Mouse (Mus musculus) E14TG2a.4 (cell line): ENCODE data around the gene Dmrtc1c1.
"Not testable (repeated sequence)": the region's sequence is repeated elsewhere in the genome, so short reads cannot be mapped to it uniquely, and the experiment has no call there.

Experiments
- H3K27me3 ChIP-seq: 2 replicates; pipeline ENCODE4 v1.6.1; 2014; ENCODE audit warnings: low read length, control low read depth; ENCODE audit not compliant: insufficient read depth
- H3K36me3 ChIP-seq: 2 replicates; pipeline ENCODE4 v1.6.1; 2014; ENCODE audit warnings: low read length, control low read depth; ENCODE audit not compliant: insufficient read depth
- H3K4me1 ChIP-seq: replicated peaks from 2 replicates; pipeline ENCODE4 v1.6.1; 2014; ENCODE audit warnings: low read depth, low read length, control low read depth
- H3K4me3 ChIP-seq: replicated peaks from 2 replicates; pipeline ENCODE4 v1.5.1; 2014; ENCODE audit warnings: mild to moderate bottlenecking, low read length
- H3K9me3 ChIP-seq: 2 replicates; pipeline ENCODE4 v1.6.1; 2014; ENCODE audit warnings: low read length, control low read depth
- CTCF ChIP-seq: conservative IDR thresholded peaks from 2 replicates; pipeline ENCODE4 v1.5.1; 2014; ENCODE audit warnings: low read length
- NANOG ChIP-seq: IDR thresholded peaks from 2 replicates; pipeline ENCODE4 v1.6.1; 2014; ENCODE audit warnings: borderline replicate concordance, low read length, mixed read lengths
- POU5F1 ChIP-seq: IDR thresholded peaks from 2 replicates; pipeline ENCODE4 v1.6.1; 2014; ENCODE audit warnings: low read length, borderline replicate concordance

Dmrtc1c1 gene

GRCm38 (mm10) chrX:102802663-102803062, at the start of gene Dmrtc1c1:
Gene Dmrtc1c1, plus strand, starts transcription at chrX:102802963.
- not testable (repeated sequence) for H3K9me3 ChIP-seq, H3K4me3 ChIP-seq

GRCm38 (mm10) chrX:102765878-102766277, 36.9 kb upstream of the Dmrtc1c1 start:
- Histone ChIP-seq H3K4me1 (no peaks in the 10 kb centered on the region), H3K9me3 (peaks cover 8% of the 10 kb centered on the region), H3K27me3 (no peaks in the 10 kb centered on the region), H3K36me3 (no peaks in the 10 kb centered on the region), H3K4me3 (no peak overlapping the region)
- TF ChIP-seq CTCF = no peak
- TF ChIP-seq NANOG = no peak
- no peak for TF ChIP-seq POU5F1

More at GRCm38 (mm10) chrX:102802663-102803062, at the start of gene Dmrtc1c1:
- not testable (repeated sequence) for H3K4me1 ChIP-seq, H3K27me3 ChIP-seq, H3K36me3 ChIP-seq

GRCm38 (mm10) chrX:102812311-102812710, 9.5 kb downstream of the Dmrtc1c1 start:
- TF ChIP-seq POU5F1 (no peak), CTCF (no peak), NANOG (no peak)
- Histone ChIP-seq H3K4me3 (no peak overlapping the region), H3K9me3 (no peaks in the 10 kb centered on the region), H3K27me3 (no peaks in the 10 kb centered on the region), H3K36me3 (no peaks in the 10 kb centered on the region), H3K4me1 (no peaks in the 10 kb centered on the region)

GRCm38 (mm10) chrX:102854516-102854915, 51.8 kb downstream of the Dmrtc1c1 start, which contains the start of gene Dmrtc1c2:
Gene Dmrtc1c2, minus strand, starts transcription at chrX:102854616.
- not testable (repeated sequence) for H3K36me3 ChIP-seq, H3K4me3 ChIP-seq, H3K9me3 ChIP-seq, H3K4me1 ChIP-seq, H3K27me3 ChIP-seq
